8 mouse cellular contexts compared by ENCODE assay signal in genomic region chr4:134534124-134534886, GRCm38 (mm10). TPM values are rescaled to one million over a fixed set of nuclear protein-coding genes. Genes with fewer than 3 reads are reported as not detected.
A peak's percentile ranks its signal among the peaks of the same experiment; 100 is the strongest.
DNase-seq lines count a peak whose midpoint lies in the region; ATAC-seq and TF ChIP-seq lines count a peak whose summit lies in the region.

No protein-coding gene starts in this region.

- H3K9me3 ChIP-seq in hindbrain, embryonic 16.5 days (ENCODE audit: control insufficient read depth, low read length) = no peaks in the 10 kb centered on the region
- H3K9me3 ChIP-seq in midbrain, embryonic 16.5 days (replicated peaks; ENCODE audit: control insufficient read depth, low read length, poor library complexity, severe bottlenecking) = no peaks in the 10 kb centered on the region
- H3K9me3 ChIP-seq in stomach, embryonic 16.5 days (replicated peaks; ENCODE audit: control insufficient read depth, low read length) = no peaks in the 10 kb centered on the region

- peak overlapping the region; percentile 84 for H3K27ac ChIP-seq in left cerebral cortex, adult 2 months
- peak overlapping the region; percentile 69; the same call in 1 of the 2 replicates for H3K27ac ChIP-seq in cerebellum, adult 2 months (ENCODE audit: insufficient read depth, low read length)
- peak overlapping the region; percentile 96 for H3K27ac ChIP-seq in gastrocnemius, adult 2 months
- H3K27ac ChIP-seq in hindbrain, embryonic 16.5 days (ENCODE audit: low read depth, low read length) = peak overlapping the region; percentile 86
- peak overlapping the region; percentile 86 for H3K27ac ChIP-seq in midbrain, embryonic 16.5 days (ENCODE audit: low read length)
- peak overlapping the region; percentile 82 for H3K27ac ChIP-seq in stomach, embryonic 16.5 days (ENCODE audit: low read length)

- intact Hi-C loops in left cerebral cortex, adult 2 months (cut with DNase I) = no loop called here
- intact Hi-C loops in gastrocnemius, adult 2 months (cut with DNase I) = no loop called here

- no peaks in the 10 kb centered on the region for H3K27me3 ChIP-seq in cerebellum, adult 2 months (ENCODE audit: control insufficient read depth, insufficient read depth, low read length)
- H3K27me3 ChIP-seq in hindbrain, embryonic 16.5 days (replicated peaks; ENCODE audit: control insufficient read depth, insufficient read depth, low read length) = no peaks in the 10 kb centered on the region
- H3K27me3 ChIP-seq in midbrain, embryonic 16.5 days (ENCODE audit: control insufficient read depth, insufficient read depth, low read depth, low read length) = no peaks in the 10 kb centered on the region
- H3K27me3 ChIP-seq in stomach, embryonic 16.5 days (ENCODE audit: control insufficient read depth, insufficient read depth, low read length) = no peaks in the 10 kb centered on the region

- H3K36me3 ChIP-seq in hindbrain, embryonic 16.5 days (ENCODE audit: control insufficient read depth, insufficient read depth, low read length) = peaks cover 12% of the 10 kb centered on the region
- peaks cover 22% of the 10 kb centered on the region for H3K36me3 ChIP-seq in midbrain, embryonic 16.5 days (ENCODE audit: control insufficient read depth, insufficient read depth, low read length)
- no peaks in the 10 kb centered on the region for H3K36me3 ChIP-seq in stomach, embryonic 16.5 days (ENCODE audit: control insufficient read depth, insufficient read depth, low read length)

- H3K9ac ChIP-seq in hindbrain, embryonic 16.5 days (ENCODE audit: low read depth, low read length) = peak overlapping the region; percentile 84
- H3K9ac ChIP-seq in midbrain, embryonic 16.5 days (ENCODE audit: low read depth, low read length) = peak overlapping the region; percentile 86
- H3K9ac ChIP-seq in stomach, embryonic 16.5 days (ENCODE audit: low read length) = peak overlapping the region; percentile 86

- DNase-seq in left cerebral cortex, adult 2 months (ENCODE audit: extremely low spot score in 1 of 2, low spot score in 2 of 2) = peak; percentile 57 to 58
- no peak for DNase-seq in left cerebral cortex, adult 9 months (ENCODE audit: low spot score in 2 of 2)
- peak; percentile 51 to 62 for DNase-seq in cerebellum, adult 2 months
- peak; percentile 85 for DNase-seq in gastrocnemius, adult 2 months
- peak; percentile 84 for DNase-seq in liver

- ATAC-seq in hindbrain, embryonic 16.5 days = peak; percentile 2
- ATAC-seq in midbrain, embryonic 16.5 days = peak; percentile 33; the same call in 1 of the 2 replicates
- 0 out of 2 replicates have a peak, but pooled peaks have one; percentile 2 for ATAC-seq in stomach, embryonic 16.5 days (ENCODE audit: insufficient read depth, low FRiP score)

- no peak for TF ChIP-seq CTCF in left cerebral cortex, adult 2 months (IDR thresholded peaks at IDR 0.05)
- TF ChIP-seq CTCF in cerebellum, adult 2 months (IDR thresholded peaks at IDR 0.05; ENCODE audit: borderline replicate concordance, insufficient read depth, low read depth, low read length) = no peak
- no peak for TF ChIP-seq CTCF in gastrocnemius, adult 2 months (IDR thresholded peaks at IDR 0.05)

- TF ChIP-seq POLR2A in cerebellum, adult 2 months (IDR thresholded peaks at IDR 0.05; ENCODE audit: borderline replicate concordance, insufficient read depth, low read length) = no peak

- peak overlapping the region; percentile 98 for H3K4me3 ChIP-seq in left cerebral cortex, adult 2 months
- peak overlapping the region; percentile 73 for H3K4me3 ChIP-seq in cerebellum, adult 2 months (replicated peaks; ENCODE audit: insufficient read depth, low read depth, low read length)
- peak overlapping the region; percentile 86 for H3K4me3 ChIP-seq in gastrocnemius, adult 2 months
- peak overlapping the region; percentile 84 for H3K4me3 ChIP-seq in hindbrain, embryonic 16.5 days (ENCODE audit: low read length)
- H3K4me3 ChIP-seq in midbrain, embryonic 16.5 days (ENCODE audit: low read depth, low read length) = peak overlapping the region; percentile 81
- H3K4me3 ChIP-seq in stomach, embryonic 16.5 days (replicated peaks; ENCODE audit: low read length) = peak overlapping the region; percentile 81

- WGBS in cerebellum, adult 2 months = under 1% methylated on average over 57 of the region's 57 CpGs
- under 1% methylated on average over 48 of the region's 57 CpGs for WGBS in hindbrain, embryonic 16.5 days
- under 1% methylated on average over 55 of the region's 57 CpGs for WGBS in midbrain, embryonic 16.5 days
- WGBS in stomach, embryonic 16.5 days = under 1% methylated on average over 57 of the region's 57 CpGs

- H3K4me1 ChIP-seq in cerebellum, adult 2 months (ENCODE audit: control insufficient read depth, insufficient read depth, low read length) = peaks cover 15% of the 10 kb centered on the region
- H3K4me1 ChIP-seq in hindbrain, embryonic 16.5 days (ENCODE audit: control insufficient read depth, insufficient read depth, low read depth, low read length) = peaks cover 19% of the 10 kb centered on the region
- peaks cover 16% of the 10 kb centered on the region for H3K4me1 ChIP-seq in midbrain, embryonic 16.5 days (ENCODE audit: control insufficient read depth, insufficient read depth, low read length)
- H3K4me1 ChIP-seq in stomach, embryonic 16.5 days (ENCODE audit: control insufficient read depth, insufficient read depth, low read length) = peaks cover 25% of the 10 kb centered on the region

- H3K4me2 ChIP-seq in hindbrain, embryonic 16.5 days (ENCODE audit: low read length) = peak overlapping the region; percentile 84
- peak overlapping the region; percentile 98 for H3K4me2 ChIP-seq in midbrain, embryonic 16.5 days (ENCODE audit: low read length)
- H3K4me2 ChIP-seq in stomach, embryonic 16.5 days (ENCODE audit: low read depth, low read length) = peak overlapping the region; percentile 94

RNA-seq across cellular contexts. Expression of gene Mtfr1l, which starts 0.9 kb away (rescaled TPM):
- total RNA-seq in left cerebral cortex, adult 2 months (2021) = 10 to 100 TPM; 60.6 to 66.1 TPM
- polyA plus RNA-seq in cerebellum, adult 2 months (2012; rRNA removed) = 146 and 148 TPM in 2 replicates
- total RNA-seq in gastrocnemius, adult 2 months (2021) = 100 to 1,000 TPM; 131 to 136 TPM
- 176 and 182 TPM in 2 replicates for polyA plus RNA-seq in hindbrain, embryonic 16.5 days (2015; fragmentation: Nextera tagmentation; extraction: Ambion mirVana)
- 169 and 175 TPM in 2 replicates for polyA plus RNA-seq in midbrain, embryonic 16.5 days (2015; fragmentation: Nextera tagmentation; extraction: Ambion mirVana)
- polyA plus RNA-seq in stomach, embryonic 16.5 days (2015; fragmentation: Nextera tagmentation; extraction: Ambion mirVana) = 89.1 and 95.1 TPM in 2 replicates

RNA-seq across cellular contexts. Expression of gene Selenon, which starts 17.7 kb away (rescaled TPM):
- total RNA-seq in left cerebral cortex, adult 2 months (2021) = 10 to 100 TPM; 22.2 to 23.2 TPM
- 37.8 and 43.1 TPM in 2 replicates for polyA plus RNA-seq in cerebellum, adult 2 months (2012; rRNA removed)
- total RNA-seq in gastrocnemius, adult 2 months (2021) = 1 to 10 TPM; 4.4 to 6.3 TPM
- polyA plus RNA-seq in hindbrain, embryonic 16.5 days (2015; fragmentation: Nextera tagmentation; extraction: Ambion mirVana) = 6.7 and 7.0 TPM in 2 replicates
- 6.7 and 9.2 TPM in 2 replicates for polyA plus RNA-seq in midbrain, embryonic 16.5 days (2015; fragmentation: Nextera tagmentation; extraction: Ambion mirVana)
- polyA plus RNA-seq in stomach, embryonic 16.5 days (2015; fragmentation: Nextera tagmentation; extraction: Ambion mirVana) = 7.9 and 8.0 TPM in 2 replicates

RNA-seq across cellular contexts. Expression of gene Aunip, which starts 23.5 kb away (rescaled TPM):
- under 1 TPM; 0.54 to 0.63 TPM for total RNA-seq in left cerebral cortex, adult 2 months (2021)
- polyA plus RNA-seq in cerebellum, adult 2 months (2012; rRNA removed) = 0.24 and 0.65 TPM in 2 replicates
- not detected for total RNA-seq in gastrocnemius, adult 2 months (2021)
- 2.4 and 2.9 TPM in 2 replicates for polyA plus RNA-seq in hindbrain, embryonic 16.5 days (2015; fragmentation: Nextera tagmentation; extraction: Ambion mirVana)
- polyA plus RNA-seq in midbrain, embryonic 16.5 days (2015; fragmentation: Nextera tagmentation; extraction: Ambion mirVana) = 1.3 and 1.7 TPM in 2 replicates
- polyA plus RNA-seq in stomach, embryonic 16.5 days (2015; fragmentation: Nextera tagmentation; extraction: Ambion mirVana) = 10.0 and 11.8 TPM in 2 replicates

RNA-seq across cellular contexts. Expression of gene Paqr7, which starts 37.8 kb away (rescaled TPM):
- total RNA-seq in left cerebral cortex, adult 2 months (2021) = 10 to 100 TPM; 69.3 to 77.9 TPM
- polyA plus RNA-seq in cerebellum, adult 2 months (2012; rRNA removed) = 86.0 and 99.2 TPM in 2 replicates
- total RNA-seq in gastrocnemius, adult 2 months (2021) = 1 to 10 TPM; 1.7 to 2.3 TPM
- polyA plus RNA-seq in hindbrain, embryonic 16.5 days (2015; fragmentation: Nextera tagmentation; extraction: Ambion mirVana) = 40.5 and 46.7 TPM in 2 replicates
- 27.2 and 36.2 TPM in 2 replicates for polyA plus RNA-seq in midbrain, embryonic 16.5 days (2015; fragmentation: Nextera tagmentation; extraction: Ambion mirVana)
- 11.7 and 12.0 TPM in 2 replicates for polyA plus RNA-seq in stomach, embryonic 16.5 days (2015; fragmentation: Nextera tagmentation; extraction: Ambion mirVana)

Comparison
In these comparisons a context has a peak if more than half of its experiments do, and no peak if none do; other contexts are left out.
1. DNase-seq: peak in left cerebral cortex, adult 2 months (2 of 2), cerebellum, adult 2 months (2 of 2), gastrocnemius, adult 2 months (single experiment) and liver (single experiment); none in left cerebral cortex, adult 9 months (0 of 2).
2. Peak in every context shown above with its lines, with median percentiles within 50 percentile points of each other: H3K27ac ChIP-seq, H3K4me3 ChIP-seq, ATAC-seq, H3K4me2 ChIP-seq and H3K9ac ChIP-seq.